Mouse (Mus musculus): ENCODE data around the gene Whrn. TPM values are rescaled to one million over a fixed set of nuclear protein-coding genes. Genes with fewer than 3 reads are reported as not detected.

The Whrn gene
- polyA plus RNA-seq, 1 experiment = 28.9 TPM

DNA sequence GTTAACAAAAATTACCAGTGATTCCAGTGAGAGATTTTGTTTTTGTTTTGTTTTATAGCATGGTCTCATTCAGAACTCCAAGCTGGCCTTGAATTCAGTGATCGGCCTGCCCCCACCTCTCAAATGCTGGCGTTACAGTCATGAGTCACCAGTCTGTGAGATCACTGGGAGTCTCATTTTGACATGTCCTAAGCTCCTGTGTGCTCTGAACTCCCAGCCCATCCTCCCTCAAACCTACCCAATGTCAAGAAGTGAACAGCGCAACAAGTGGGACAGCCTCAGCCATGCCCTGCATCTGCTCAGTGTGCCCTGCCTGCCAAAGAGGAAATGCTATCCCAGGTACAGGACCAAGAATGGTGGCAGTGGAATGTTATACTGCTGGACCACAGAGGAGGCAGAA lies 110.5 kb downstream of the Whrn start:
- no peaks in the 10 kb centered on the region for H3K79me2 ChIP-seq (ENCODE audit: control insufficient read depth, insufficient read depth)
- TF ChIP-seq FOSL1 (IDR thresholded peaks at IDR 0.05; ENCODE audit: insufficient read depth, low read length, poor library complexity, severe bottlenecking) (no peak), CTCF (IDR thresholded peaks at IDR 0.05; ENCODE audit: control insufficient read depth, insufficient read depth, insufficient read length) (no peak), CEBPB (IDR thresholded peaks at IDR 0.05; ENCODE audit: low read depth) (no peak), MAX (IDR thresholded peaks at IDR 0.05) (no peak), MYOD1 (IDR thresholded peaks at IDR 0.05; ENCODE audit: control insufficient read depth, insufficient read length, low read depth) (no peak), USF1 (IDR thresholded peaks at IDR 0.05; ENCODE audit: low read depth) (no peak), MYOG (IDR thresholded peaks at IDR 0.05; ENCODE audit: control insufficient read depth, extremely low read depth, insufficient read length) (no peak)
- H3K36me3 ChIP-seq (ENCODE audit: control insufficient read depth, insufficient read depth) = peaks cover 4% of the 10 kb centered on the region
- H3K79me3 ChIP-seq (ENCODE audit: low read depth) = no peaks in the 10 kb centered on the region
- no peaks in the 10 kb centered on the region for H3K27me3 ChIP-seq (ENCODE audit: control insufficient read depth, insufficient read depth, insufficient read length)
- H3ac ChIP-seq (ENCODE audit: control insufficient read depth, insufficient read length, low read depth) = no peak overlapping the region
- H3K4me3 ChIP-seq (ENCODE audit: insufficient read depth, poor library complexity, severe bottlenecking) = no peak overlapping the region

GRCm38 (mm10) chr4:63384262-63384661 lies 111.5 kb downstream of the Whrn start:
- TF ChIP-seq CTCF (IDR thresholded peaks at IDR 0.05; ENCODE audit: control insufficient read depth, insufficient read depth, insufficient read length) (no peak), MAX (IDR thresholded peaks at IDR 0.05) (no peak), MYOD1 (IDR thresholded peaks at IDR 0.05; ENCODE audit: control insufficient read depth, insufficient read length, low read depth) (no peak), CEBPB (IDR thresholded peaks at IDR 0.05; ENCODE audit: low read depth) (no peak), MYOG (IDR thresholded peaks at IDR 0.05; ENCODE audit: control insufficient read depth, extremely low read depth, insufficient read length) (no peak)
- peaks cover 4% of the 10 kb centered on the region for H3K36me3 ChIP-seq (ENCODE audit: control insufficient read depth, insufficient read depth)

GRCm38 (mm10) chr4:63383474-63383873 lies 112.3 kb downstream of the Whrn start:
- no peak overlapping the region for H3ac ChIP-seq (ENCODE audit: control insufficient read depth, insufficient read length, low read depth)
- no peaks in the 10 kb centered on the region for H3K79me3 ChIP-seq (ENCODE audit: low read depth)
- peaks cover 4% of the 10 kb centered on the region for H3K36me3 ChIP-seq (ENCODE audit: control insufficient read depth, insufficient read depth)
- no peaks in the 10 kb centered on the region for H3K27me3 ChIP-seq (ENCODE audit: control insufficient read depth, insufficient read depth, insufficient read length)
- H3K4me3 ChIP-seq (ENCODE audit: insufficient read depth, poor library complexity, severe bottlenecking) = no peak overlapping the region
- TF ChIP-seq MYOD1 (IDR thresholded peaks at IDR 0.05; ENCODE audit: control insufficient read depth, insufficient read length, low read depth) = peak; percentile 58
- TF ChIP-seq CEBPB (IDR thresholded peaks at IDR 0.05; ENCODE audit: low read depth) = no peak
- no peak for TF ChIP-seq MYOG (IDR thresholded peaks at IDR 0.05; ENCODE audit: control insufficient read depth, extremely low read depth, insufficient read length)
- H3K79me2 ChIP-seq (ENCODE audit: control insufficient read depth, insufficient read depth) = no peaks in the 10 kb centered on the region

More at GRCm38 (mm10) chr4:63384262-63384661, 111.5 kb downstream of the Whrn start:
- Histone ChIP-seq H3K4me3 (ENCODE audit: insufficient read depth, poor library complexity, severe bottlenecking) (no peak overlapping the region), H3K79me2 (ENCODE audit: control insufficient read depth, insufficient read depth) (no peaks in the 10 kb centered on the region), H3K79me3 (ENCODE audit: low read depth) (no peaks in the 10 kb centered on the region), H3ac (ENCODE audit: control insufficient read depth, insufficient read length, low read depth) (no peak overlapping the region), H3K27me3 (ENCODE audit: control insufficient read depth, insufficient read depth, insufficient read length) (no peaks in the 10 kb centered on the region)

- H3K79me2 ChIP-seq (ENCODE audit: control insufficient read depth, insufficient read depth) = no peaks in the 10 kb centered on the region
- no peak overlapping the region for H3K4me3 ChIP-seq (ENCODE audit: insufficient read depth, poor library complexity, severe bottlenecking)
- no peaks in the 10 kb centered on the region for H3K79me3 ChIP-seq (ENCODE audit: low read depth)
- peaks cover 5% of the 10 kb centered on the region for H3K36me3 ChIP-seq (ENCODE audit: control insufficient read depth, insufficient read depth)
- H3K27me3 ChIP-seq (ENCODE audit: control insufficient read depth, insufficient read depth, insufficient read length) = no peaks in the 10 kb centered on the region
- no peak overlapping the region for H3ac ChIP-seq (ENCODE audit: control insufficient read depth, insufficient read length, low read depth)
- TF ChIP-seq MAX (IDR thresholded peaks at IDR 0.05) (no peak), MYOD1 (IDR thresholded peaks at IDR 0.05; ENCODE audit: control insufficient read depth, insufficient read length, low read depth) (no peak), USF1 (IDR thresholded peaks at IDR 0.05; ENCODE audit: low read depth) (no peak)
Observed at GRCm38 (mm10) chr4:63382676-63383369, 113.0 kb downstream of the Whrn start.

DNA sequence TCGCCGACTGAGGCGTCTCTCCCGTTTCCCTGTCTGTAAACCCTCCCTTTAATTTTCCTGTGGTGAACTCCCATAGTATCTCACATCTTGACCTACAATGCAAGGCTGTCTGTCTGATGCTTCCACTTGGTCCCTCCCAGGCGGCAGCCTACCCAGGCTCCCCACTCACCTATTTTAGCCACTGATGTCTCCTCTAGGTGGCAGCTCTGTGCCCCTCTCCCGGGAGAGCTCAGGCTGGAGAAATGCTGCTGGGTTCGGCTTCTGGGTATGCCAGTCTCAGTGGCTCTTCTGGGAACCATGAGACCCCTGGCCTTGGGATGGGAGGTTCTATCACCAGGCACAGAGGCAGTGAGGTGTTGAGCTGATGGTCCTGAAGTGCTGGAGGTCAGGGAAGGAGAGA lies 118.3 kb downstream of the Whrn start:
- peaks cover 12% of the 10 kb centered on the region for H3K36me3 ChIP-seq (ENCODE audit: control insufficient read depth, insufficient read depth)

DNA sequence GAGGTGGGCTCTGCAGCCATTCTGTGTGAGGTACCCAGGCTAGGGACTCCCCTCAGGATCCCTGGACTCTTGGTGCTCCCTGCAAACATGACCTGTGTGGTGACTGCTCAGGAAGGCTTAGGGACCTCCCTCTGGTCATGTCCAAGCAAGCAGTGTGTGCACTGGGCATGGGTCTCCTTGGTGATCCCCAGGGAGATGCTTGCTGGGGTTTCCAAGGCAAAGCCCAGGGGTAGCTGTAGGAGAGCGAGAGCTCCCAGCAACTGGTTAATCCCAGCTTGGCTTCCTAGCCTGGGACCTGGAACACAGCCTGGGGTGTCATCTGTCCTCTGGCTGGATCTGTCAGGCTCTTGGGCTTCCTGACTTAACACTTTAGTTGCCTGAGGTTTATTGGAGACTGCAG lies 120.4 kb downstream of the Whrn start:
- Histone ChIP-seq H3ac (ENCODE audit: control insufficient read depth, insufficient read length, low read depth) (no peak overlapping the region), H3K4me3 (ENCODE audit: insufficient read depth, poor library complexity, severe bottlenecking) (no peak overlapping the region), H3K79me3 (ENCODE audit: low read depth) (no peaks in the 10 kb centered on the region), H3K36me3 (ENCODE audit: control insufficient read depth, insufficient read depth) (peaks cover 9% of the 10 kb centered on the region), H3K79me2 (ENCODE audit: control insufficient read depth, insufficient read depth) (no peaks in the 10 kb centered on the region), H3K27me3 (ENCODE audit: control insufficient read depth, insufficient read depth, insufficient read length) (no peaks in the 10 kb centered on the region)
- TF ChIP-seq MAX (IDR thresholded peaks at IDR 0.05) (no peak), CEBPB (IDR thresholded peaks at IDR 0.05; ENCODE audit: low read depth) (no peak), FOSL1 (IDR thresholded peaks at IDR 0.05; ENCODE audit: insufficient read depth, low read length, poor library complexity, severe bottlenecking) (no peak), CTCF (IDR thresholded peaks at IDR 0.05; ENCODE audit: control insufficient read depth, insufficient read depth, insufficient read length) (no peak), MYOG (IDR thresholded peaks at IDR 0.05; ENCODE audit: control insufficient read depth, extremely low read depth, insufficient read length) (no peak), USF1 (IDR thresholded peaks at IDR 0.05; ENCODE audit: low read depth) (no peak), MYOD1 (IDR thresholded peaks at IDR 0.05; ENCODE audit: control insufficient read depth, insufficient read length, low read depth) (no peak)

More for the DNA sequence above, 118.3 kb downstream of the Whrn start:
- no peaks in the 10 kb centered on the region for H3K27me3 ChIP-seq (ENCODE audit: control insufficient read depth, insufficient read depth, insufficient read length)
- H3K79me2 ChIP-seq (ENCODE audit: control insufficient read depth, insufficient read depth) = no peaks in the 10 kb centered on the region
- no peak for TF ChIP-seq MAX (IDR thresholded peaks at IDR 0.05)
- no peak for TF ChIP-seq CTCF (IDR thresholded peaks at IDR 0.05; ENCODE audit: control insufficient read depth, insufficient read depth, insufficient read length)
- TF ChIP-seq MYOD1 (IDR thresholded peaks at IDR 0.05; ENCODE audit: control insufficient read depth, insufficient read length, low read depth) = no peak
- TF ChIP-seq FOSL1 (IDR thresholded peaks at IDR 0.05; ENCODE audit: insufficient read depth, low read length, poor library complexity, severe bottlenecking) = no peak
- no peak for TF ChIP-seq CEBPB (IDR thresholded peaks at IDR 0.05; ENCODE audit: low read depth)
- no peak for TF ChIP-seq MYOG (IDR thresholded peaks at IDR 0.05; ENCODE audit: control insufficient read depth, extremely low read depth, insufficient read length)
- no peak for TF ChIP-seq USF1 (IDR thresholded peaks at IDR 0.05; ENCODE audit: low read depth)
- no peak overlapping the region for H3K4me3 ChIP-seq (ENCODE audit: insufficient read depth, poor library complexity, severe bottlenecking)
- H3K79me3 ChIP-seq (ENCODE audit: low read depth) = no peaks in the 10 kb centered on the region
- no peak overlapping the region for H3ac ChIP-seq (ENCODE audit: control insufficient read depth, insufficient read length, low read depth)
